Mouse (Mus musculus) intestine, embryonic 14.5 days (tissue): Measurements from ENCODE around the gene Ano10. TPM values are rescaled to one million over a fixed set of nuclear protein-coding genes. Genes with fewer than 3 reads are reported as not detected.

Experiments
- ATAC-seq: fragments of 200-750 bp; cut with Nextera tagmentation; replicated peaks from 2 replicates; pipeline ENCODE4 v1.8.0; 2017; ENCODE audit warnings: low read depth, moderate number of reproducible peaks, moderate TSS enrichment, moderate library complexity; ENCODE audit not compliant: low FRiP score, low TSS enrichment
- DNase-seq: peaks from one replicate; pipeline ENCODE4 v3.0.0-alpha.2; 2018; ENCODE audit warnings: low spot score
- H3K27ac ChIP-seq: fragments of 300-500 bp; sonication (generic); 2 replicates; pipeline ENCODE4 v1.5.1; 2014; ENCODE audit warnings: low read depth, mild to moderate bottlenecking, control low read depth
- H3K27me3 ChIP-seq: fragments of 300-500 bp; sonication (generic); replicated peaks from 2 replicates; pipeline ENCODE4 v1.6.1; 2014; ENCODE audit warnings: low read length, control low read depth; ENCODE audit not compliant: control insufficient read depth, insufficient read depth
- H3K36me3 ChIP-seq: fragments of 300-500 bp; sonication (generic); 2 replicates; pipeline ENCODE4 v1.6.1; 2014; ENCODE audit warnings: low read length, control low read depth; ENCODE audit not compliant: control insufficient read depth, insufficient read depth
- H3K4me1 ChIP-seq: fragments of 300-500 bp; sonication (generic); replicated peaks from 2 replicates; pipeline ENCODE4 v1.6.1; 2014; ENCODE audit warnings: low read length, control low read depth, mixed read lengths; ENCODE audit not compliant: control insufficient read depth, insufficient read depth
- H3K4me2 ChIP-seq: fragments of 300-500 bp; sonication (generic); 2 replicates; pipeline ENCODE4 v1.6.1; 2014; ENCODE audit warnings: low read length
- H3K4me3 ChIP-seq: fragments of 300-500 bp; sonication (generic); 2 replicates; pipeline ENCODE4 v1.5.1; 2014; ENCODE audit warnings: low read depth, low read length, control low read depth, mixed read lengths
- H3K9ac ChIP-seq: fragments of 300-500 bp; sonication (generic); 2 replicates; pipeline ENCODE4 v1.6.1; 2014; ENCODE audit warnings: mild to moderate bottlenecking, low read length
- H3K9me3 ChIP-seq: fragments of 300-500 bp; sonication (generic); 2 replicates; pipeline ENCODE4 v1.6.1; 2016; ENCODE audit warnings: low read length, control low read depth; ENCODE audit not compliant: control insufficient read depth
- WGBS: fragments of 180-500 bp; shearing (Covaris S2); extraction: QIAGEN DNeasy Blood & Tissue Kit; methylation state at CpG from one replicate; pipeline ENCODE4 v1.1.7; 2014; 5-methylcytosine and 5-hydroxymethylcytosine counted together
- polyA plus RNA-seq: library from polyadenylated mRNA; unstranded; fragments of >200 nt; fragmentation: Nextera tagmentation; extraction: Ambion mirVana; gene quantifications from 2 replicates; pipeline ENCODE4 v1.2.1, GENCODE M21; 2014

Gene Ano10
- polyA plus RNA-seq, 1 experiment from 2014 or later: 41.6 TPM

DNA sequence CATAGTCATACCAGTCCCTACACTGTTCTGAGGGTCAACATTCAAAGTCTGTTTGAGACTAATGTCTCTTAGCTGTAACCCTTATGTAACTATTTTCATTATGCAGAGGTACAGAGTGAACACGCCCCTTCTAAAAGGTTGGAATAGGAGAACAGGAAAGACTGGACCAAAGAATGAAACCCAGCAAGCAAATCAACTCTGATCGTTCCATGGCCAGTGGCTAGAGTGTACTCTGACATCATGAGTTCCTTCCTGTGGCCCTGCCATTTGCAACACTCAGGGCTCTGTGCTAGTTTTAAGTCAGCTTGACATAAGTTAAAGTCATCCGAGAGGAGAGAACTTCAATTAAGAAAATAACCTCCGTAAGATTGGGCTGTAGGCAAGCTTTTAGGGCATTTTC lies 142.2 kb downstream of the Ano10 start:
- Histone ChIP-seq H3K9ac (no peak overlapping the region), H3K4me2 (no peak overlapping the region), H3K27me3 (no peaks in the 10 kb centered on the region), H3K4me1 (0 out of 2 replicates have a peak, but pooled peaks cover 2% of the 10 kb centered on the region), H3K36me3 (peaks cover 10% of the 10 kb centered on the region), H3K9me3 (0 out of 2 replicates have a peak, but pooled peaks cover 3% of the 10 kb centered on the region), H3K27ac (no peak overlapping the region), H3K4me3 (no peak overlapping the region)
- DNase-seq (no peak), ATAC-seq (no peak)
- WGBS: 89% methylated on average over 4 of the region's 4 CpGs

DNA sequence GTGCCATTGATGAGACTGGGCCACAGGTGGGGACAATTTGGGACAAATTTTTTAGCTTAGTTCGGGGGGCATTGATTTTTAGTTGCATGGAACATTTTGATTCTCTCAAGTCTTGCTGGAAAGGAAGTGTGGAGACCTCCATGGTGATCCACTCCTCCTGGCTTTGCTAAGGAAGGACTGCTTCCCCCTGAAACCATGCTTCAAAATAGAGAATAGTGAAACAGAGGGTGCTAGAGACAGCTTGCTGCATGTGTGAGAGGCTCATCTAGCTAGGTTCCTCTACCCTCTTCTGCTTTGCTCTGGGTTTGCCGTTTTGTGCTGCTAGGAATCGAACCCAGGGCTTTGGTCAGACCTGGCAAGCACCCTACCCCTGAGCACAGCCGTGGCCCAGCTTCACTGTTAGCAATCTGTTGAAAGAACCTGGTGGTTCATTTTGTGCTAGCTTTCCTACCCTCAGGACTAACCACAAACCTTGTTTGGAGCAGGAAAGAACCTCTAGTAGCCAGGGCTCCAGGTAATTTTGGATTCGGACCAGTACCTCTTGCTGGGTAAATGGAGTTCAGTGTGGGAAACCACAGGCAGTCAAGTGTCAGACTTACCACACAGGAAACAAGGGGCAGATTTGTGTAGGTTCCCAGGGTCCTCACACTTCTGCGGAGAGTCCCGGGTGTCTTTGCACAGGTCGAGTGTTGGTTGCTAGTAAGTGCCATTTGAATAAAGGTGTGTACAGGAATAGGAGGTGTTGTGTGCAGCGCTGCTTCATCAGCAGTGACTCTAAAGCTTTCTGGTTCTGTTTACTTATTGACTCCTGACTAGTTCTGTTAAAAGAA lies 144.0 kb downstream of the Ano10 start:
- peaks cover 15% of the 10 kb centered on the region for H3K36me3 ChIP-seq
- H3K27ac ChIP-seq: no peak overlapping the region
- no peak overlapping the region for H3K9ac ChIP-seq
- ATAC-seq (no peak), DNase-seq (no peak)
- H3K9me3 ChIP-seq: no peaks in the 10 kb centered on the region
- H3K4me3 ChIP-seq: no peak overlapping the region
- H3K27me3 ChIP-seq: no peaks in the 10 kb centered on the region
- H3K4me1 ChIP-seq: peaks cover 12% of the 10 kb centered on the region; the same call in 1 of the 2 replicates
- WGBS: 83% methylated on average over 9 of the region's 9 CpGs
- H3K4me2 ChIP-seq: no peak overlapping the region

DNA sequence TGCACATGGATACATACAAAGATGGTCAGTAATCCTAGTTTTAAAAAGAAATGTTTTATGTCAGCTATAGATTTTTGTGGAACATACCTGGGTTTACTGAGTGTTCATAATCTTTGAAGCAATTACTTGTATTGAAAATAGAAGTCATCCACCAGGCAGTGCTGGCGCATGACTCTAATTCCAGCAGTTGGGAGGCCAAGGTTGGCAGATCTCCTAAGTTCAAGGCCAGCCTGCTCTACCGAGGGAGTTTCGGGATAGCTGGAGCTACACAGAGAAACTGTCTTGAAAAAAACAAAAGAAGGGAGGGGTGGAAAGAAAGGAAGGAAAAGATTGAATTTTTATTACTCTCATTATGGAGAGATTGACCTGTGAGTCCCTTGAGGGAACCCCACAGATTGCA lies 145.9 kb downstream of the Ano10 start:
- Histone ChIP-seq H3K9me3 (no peaks in the 10 kb centered on the region), H3K4me2 (no peak overlapping the region), H3K9ac (no peak overlapping the region), H3K4me3 (no peak overlapping the region), H3K27me3 (no peaks in the 10 kb centered on the region), H3K27ac (no peak overlapping the region), H3K36me3 (peaks cover 29% of the 10 kb centered on the region), H3K4me1 (peaks cover 13% of the 10 kb centered on the region; the same call in 1 of the 2 replicates)
- WGBS: 79% methylated on average over 3 of the region's 3 CpGs
- DNase-seq (no peak), ATAC-seq (no peak)

DNA sequence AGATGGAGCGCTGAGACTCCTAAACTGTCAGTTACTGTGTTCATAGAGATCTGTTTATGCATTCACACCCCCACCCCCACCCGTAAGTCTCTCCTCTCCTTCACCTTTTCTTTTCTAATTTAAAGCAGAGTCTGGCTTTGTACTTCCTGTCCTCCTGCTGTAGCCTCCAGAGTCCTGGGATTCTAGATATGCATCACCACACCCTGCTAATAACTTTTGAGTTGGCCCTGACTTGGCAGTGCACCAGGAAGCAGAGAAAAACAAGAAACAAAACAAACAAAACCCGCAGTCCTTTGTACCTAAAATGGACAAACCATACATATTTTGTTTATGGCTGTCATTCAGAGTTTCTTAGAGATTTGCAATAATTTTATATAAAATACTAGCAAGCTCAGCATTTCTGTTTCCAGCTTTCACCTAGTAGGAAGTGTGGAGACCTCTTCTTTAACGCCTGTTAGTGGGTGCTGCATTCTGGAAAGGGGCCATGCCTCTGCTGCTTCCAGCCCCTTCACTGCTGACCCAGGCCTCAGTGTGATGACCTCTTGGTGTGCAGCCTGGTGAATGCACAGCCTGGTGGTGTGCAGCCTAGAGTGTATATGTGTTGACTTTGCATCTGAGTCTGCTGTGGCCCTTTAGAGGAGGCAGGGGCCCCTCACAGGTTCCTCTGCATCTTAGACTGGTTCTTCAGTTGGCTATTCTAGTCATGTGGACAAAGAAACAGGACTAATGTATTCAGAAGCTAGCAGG lies 147.9 kb downstream of the Ano10 start:
- Histone ChIP-seq H3K27me3 (no peaks in the 10 kb centered on the region), H3K4me2 (no peak overlapping the region), H3K27ac (no peak overlapping the region), H3K4me3 (no peak overlapping the region), H3K4me1 (peaks cover 18% of the 10 kb centered on the region; the same call in 1 of the 2 replicates), H3K9me3 (no peaks in the 10 kb centered on the region), H3K9ac (no peak overlapping the region), H3K36me3 (peaks cover 26% of the 10 kb centered on the region)
- ATAC-seq: no peak
- WGBS: 69% methylated on average over 4 of the region's 4 CpGs
- DNase-seq: no peak

DNA sequence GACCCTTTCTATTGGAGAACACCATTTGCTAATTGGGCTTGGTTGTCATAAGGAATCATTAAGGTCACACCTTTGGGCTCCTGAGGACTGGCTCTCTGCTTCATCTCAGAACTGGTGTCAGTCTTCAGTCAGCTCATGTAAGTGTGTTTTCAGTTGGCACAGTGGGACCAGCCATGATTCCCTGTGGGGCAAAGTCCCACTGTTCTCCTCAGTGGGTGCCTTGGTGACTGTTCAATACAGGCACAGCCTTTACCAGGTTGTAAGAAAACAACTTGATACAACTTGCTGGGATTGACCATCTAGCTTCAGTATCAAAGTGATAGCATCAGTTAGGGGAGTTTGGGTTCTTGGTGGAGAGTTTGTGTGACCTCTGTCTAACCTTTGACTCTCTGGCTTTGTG lies 148.5 kb downstream of the Ano10 start:
- no peak overlapping the region for H3K27ac ChIP-seq
- DNase-seq: no peak

DNA sequence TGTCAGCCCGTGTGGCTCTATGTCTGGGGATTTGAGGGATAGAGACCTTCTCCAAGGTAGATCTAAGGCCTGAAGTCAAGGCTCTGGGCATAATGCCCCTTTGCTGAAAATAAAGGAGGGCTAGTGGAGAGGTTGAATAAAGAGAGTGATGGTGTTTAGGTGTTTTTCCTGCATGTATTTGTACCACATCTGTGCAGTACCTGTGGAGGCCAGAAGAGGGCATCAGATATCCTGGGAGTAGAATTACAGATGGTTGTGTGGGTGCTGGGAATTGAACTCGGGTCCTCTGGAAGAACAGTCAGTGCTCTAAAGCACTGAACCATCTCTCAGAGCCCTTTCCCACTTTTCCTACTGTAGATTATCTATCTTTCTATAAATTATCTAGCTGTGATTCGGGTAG lies 149.4 kb downstream of the Ano10 start:
- H3K9me3 ChIP-seq: no peaks in the 10 kb centered on the region
- no peaks in the 10 kb centered on the region for H3K27me3 ChIP-seq
- H3K4me3 ChIP-seq: no peak overlapping the region
- 97% methylated on average over 3 of the region's 3 CpGs for WGBS
- no peak for DNase-seq
- H3K36me3 ChIP-seq: peaks cover 26% of the 10 kb centered on the region
- H3K4me2 ChIP-seq: no peak overlapping the region
- H3K4me1 ChIP-seq: peaks cover 18% of the 10 kb centered on the region; the same call in 1 of the 2 replicates
- H3K27ac ChIP-seq: no peak overlapping the region
- no peak for ATAC-seq
- H3K9ac ChIP-seq: no peak overlapping the region

More for the DNA sequence above, 148.5 kb downstream of the Ano10 start:
- H3K9me3 ChIP-seq: no peaks in the 10 kb centered on the region
- no peak overlapping the region for H3K9ac ChIP-seq
- peaks cover 26% of the 10 kb centered on the region for H3K36me3 ChIP-seq
- H3K27me3 ChIP-seq: no peaks in the 10 kb centered on the region
- no peak for ATAC-seq
- H3K4me1 ChIP-seq: peaks cover 18% of the 10 kb centered on the region; the same call in 1 of the 2 replicates
- no peak overlapping the region for H3K4me2 ChIP-seq
- no peak overlapping the region for H3K4me3 ChIP-seq

DNA sequence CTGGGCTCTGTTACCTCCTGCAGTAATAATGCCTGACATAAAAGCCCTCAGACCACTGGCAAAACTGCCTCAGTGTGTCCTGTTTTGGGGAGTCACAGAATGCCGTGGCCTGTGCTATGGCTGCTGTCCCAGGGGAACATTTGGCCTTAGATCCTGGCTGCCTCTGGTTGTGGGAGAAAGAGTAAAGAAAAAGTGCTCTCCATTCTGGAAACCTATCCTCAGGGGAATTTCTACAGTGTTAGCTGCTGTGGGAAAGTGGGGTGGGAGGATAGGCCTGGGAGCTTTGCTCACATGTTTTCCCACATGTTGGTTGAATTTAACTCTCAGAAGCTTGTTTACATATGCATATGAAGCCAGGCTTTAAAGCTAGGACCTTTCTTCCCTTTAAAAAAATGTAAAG lies 151.0 kb downstream of the Ano10 start:
- H3K4me2 ChIP-seq: no peak overlapping the region
- 77% methylated on average over 1 of the region's 1 CpGs for WGBS
- H3K9ac ChIP-seq: no peak overlapping the region
- H3K4me1 ChIP-seq: peaks cover 18% of the 10 kb centered on the region; the same call in 1 of the 2 replicates
- ATAC-seq: no peak
- H3K9me3 ChIP-seq: no peaks in the 10 kb centered on the region
- H3K36me3 ChIP-seq: peaks cover 29% of the 10 kb centered on the region
- H3K27me3 ChIP-seq: no peaks in the 10 kb centered on the region
- H3K4me3 ChIP-seq: no peak overlapping the region
- DNase-seq: no peak
- no peak overlapping the region for H3K27ac ChIP-seq

DNA sequence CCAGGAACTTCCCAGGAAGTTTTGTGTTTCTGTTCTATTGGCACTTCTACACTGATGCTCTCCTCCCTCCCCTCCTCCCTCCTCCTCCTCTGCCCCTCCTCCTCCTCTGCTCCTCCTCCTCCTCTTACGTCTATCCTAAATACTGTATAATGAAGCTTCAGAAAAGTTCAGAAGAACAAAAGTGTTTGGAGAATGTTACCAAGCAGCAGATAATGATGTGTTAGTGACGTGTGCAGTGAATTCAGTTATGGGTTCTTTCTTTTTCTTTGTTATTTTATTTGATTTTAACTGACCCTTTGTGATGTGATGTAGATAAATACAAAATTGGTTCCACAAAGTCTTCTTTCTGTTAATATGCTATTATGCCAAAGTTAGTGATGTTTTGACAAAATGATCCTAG lies 155.0 kb downstream of the Ano10 start:
- DNase-seq (no peak), ATAC-seq (no peak)
- no peaks in the 10 kb centered on the region for H3K9me3 ChIP-seq
- no peak overlapping the region for H3K4me2 ChIP-seq
- no peak overlapping the region for H3K27ac ChIP-seq
- H3K9ac ChIP-seq: no peak overlapping the region
- WGBS: 61% methylated on average over 2 of the region's 2 CpGs
- H3K36me3 ChIP-seq: peaks cover 25% of the 10 kb centered on the region
- no peaks in the 10 kb centered on the region for H3K27me3 ChIP-seq
- peaks cover 11% of the 10 kb centered on the region; the same call in 1 of the 2 replicates for H3K4me1 ChIP-seq
- no peak overlapping the region for H3K4me3 ChIP-seq
